Mouse (Mus musculus): Measurements from ENCODE around the gene Dip2b. TPM values are rescaled to one million over a fixed set of nuclear protein-coding genes. Genes with fewer than 3 reads are reported as not detected.

Dip2b gene
- total RNA-seq, 2 experiments from 2014 or later = 50.5 to 50.8 TPM

DNA sequence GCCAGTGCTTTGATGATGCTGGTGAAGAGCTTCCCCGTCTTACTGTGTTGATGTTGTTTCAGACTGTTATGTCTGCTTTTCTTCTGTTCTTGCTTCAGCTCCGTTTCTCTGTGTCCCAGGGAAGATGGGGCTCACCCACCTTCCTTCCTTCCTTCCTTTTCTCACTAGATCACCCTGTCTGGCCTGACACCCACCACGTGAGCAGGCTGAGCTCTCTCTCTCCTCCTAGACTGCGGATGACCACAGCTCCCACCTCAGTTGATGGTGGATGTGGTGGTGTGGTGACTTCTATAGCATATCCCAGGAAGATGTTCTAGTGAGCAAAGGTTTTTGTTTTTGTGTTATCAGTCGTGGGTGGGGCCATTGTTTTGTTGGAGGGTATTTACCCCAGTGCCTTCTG, 85.4 kb downstream of the Dip2b start:
- DNase-seq (ENCODE audit: low spot score in 2 of 2) = no peak

DNA sequence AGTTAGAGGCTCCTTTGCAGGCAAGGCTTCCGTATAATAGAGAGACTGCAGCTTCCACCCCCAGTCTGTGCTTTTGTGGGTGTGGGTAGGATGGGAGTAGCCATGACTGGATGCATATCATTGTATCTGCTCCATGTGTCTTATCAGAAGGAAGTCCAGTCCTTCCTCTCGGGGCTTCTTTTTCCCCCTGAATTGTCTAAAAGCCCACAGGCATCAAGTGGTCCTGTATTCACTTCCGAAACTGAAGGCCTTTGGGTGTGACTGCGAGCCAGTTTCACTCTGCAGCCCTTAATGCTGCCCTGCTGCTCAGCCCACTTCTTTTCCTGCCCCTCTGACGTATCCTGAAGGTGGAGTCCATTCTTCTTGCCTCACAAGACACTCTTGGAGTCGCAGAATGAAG, 86.8 kb downstream of the Dip2b start:
- no peak for DNase-seq (ENCODE audit: low spot score in 2 of 2)

DNA sequence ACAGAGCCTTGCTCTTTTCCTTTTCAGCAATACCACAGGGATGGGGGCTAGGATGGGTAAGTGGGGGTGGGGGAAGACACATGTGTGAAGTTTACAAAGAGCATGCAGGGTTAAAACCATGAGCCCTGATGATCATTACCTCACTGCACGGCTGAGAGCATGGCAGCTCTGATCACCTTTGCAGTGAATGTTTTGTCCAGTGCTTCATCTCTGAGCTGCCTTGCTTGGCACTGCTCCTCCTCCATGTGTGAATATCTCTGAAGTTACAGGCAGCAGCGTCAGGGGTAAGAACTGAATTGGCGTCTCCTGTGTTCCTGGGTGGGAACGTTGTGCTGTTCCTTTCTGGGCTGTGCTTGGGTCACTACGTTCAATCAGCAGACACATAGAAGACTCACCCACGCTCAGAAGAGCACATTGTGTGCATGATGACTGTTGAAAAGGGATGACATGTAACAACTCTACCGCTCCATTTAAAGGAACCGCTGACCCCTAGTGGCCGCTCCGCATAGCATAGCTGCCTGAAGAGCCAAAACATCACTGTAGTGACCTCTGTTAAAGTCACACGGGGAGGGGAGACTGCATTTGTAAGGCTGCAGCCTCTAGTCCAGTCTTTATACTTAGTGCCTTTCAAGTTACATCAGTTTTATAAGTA, 88.1 kb downstream of the Dip2b start:
- peak; percentile 75 to 92 for DNase-seq (ENCODE audit: low spot score in 2 of 2)

DNA sequence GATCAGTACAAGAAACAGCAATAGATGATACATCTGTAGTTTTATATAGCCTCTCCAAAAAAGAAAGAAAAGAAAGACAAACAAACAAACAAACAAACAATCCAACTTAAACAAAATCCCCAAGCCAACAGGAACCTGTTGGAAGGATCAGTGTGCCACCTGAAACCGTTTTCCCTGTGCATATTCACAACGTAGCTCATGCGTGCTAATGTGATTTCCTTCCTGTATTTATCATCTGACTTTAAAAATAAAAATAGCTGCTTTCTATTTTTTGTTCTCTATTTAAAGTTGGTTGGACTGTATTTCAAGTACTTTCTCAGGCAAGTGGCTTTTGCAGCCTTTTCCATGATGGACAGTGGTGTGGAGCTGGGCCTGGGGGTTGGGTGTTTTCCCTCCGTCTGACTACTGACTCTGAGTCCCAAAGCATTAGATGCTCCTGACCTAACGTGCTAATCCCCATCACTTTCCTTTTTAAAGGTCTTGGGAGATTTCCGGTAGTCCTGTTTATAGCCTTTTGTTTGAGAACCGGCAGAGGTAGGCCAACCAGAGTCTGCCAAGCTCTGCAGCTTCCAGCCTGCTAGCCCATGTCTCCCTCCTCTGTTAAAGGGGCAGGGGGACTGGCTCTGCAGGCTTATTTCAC, 90.8 kb downstream of the Dip2b start:
- no peak for DNase-seq (ENCODE audit: low spot score in 2 of 2)

DNA sequence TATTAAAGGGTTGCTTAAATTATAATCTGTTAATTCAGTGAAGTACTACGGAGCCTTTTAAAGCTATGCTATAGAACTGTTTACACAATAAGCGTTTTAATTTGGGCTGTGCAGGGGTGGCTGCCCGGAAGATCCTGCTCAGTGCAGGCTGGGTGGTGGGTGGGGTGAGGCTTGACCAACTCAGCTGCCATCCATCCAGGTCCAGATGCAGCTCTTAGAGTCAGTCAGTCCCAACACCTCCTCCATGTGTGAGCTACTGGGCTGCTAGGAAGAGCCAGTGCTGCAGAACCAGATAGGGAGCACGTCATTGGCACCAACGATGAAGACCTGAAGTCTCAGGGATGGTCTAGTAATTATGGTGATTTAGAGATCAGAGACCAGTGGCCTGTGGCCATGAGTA, 101.2 kb downstream of the Dip2b start:
- no peak for DNase-seq (ENCODE audit: low spot score in 2 of 2)

DNA sequence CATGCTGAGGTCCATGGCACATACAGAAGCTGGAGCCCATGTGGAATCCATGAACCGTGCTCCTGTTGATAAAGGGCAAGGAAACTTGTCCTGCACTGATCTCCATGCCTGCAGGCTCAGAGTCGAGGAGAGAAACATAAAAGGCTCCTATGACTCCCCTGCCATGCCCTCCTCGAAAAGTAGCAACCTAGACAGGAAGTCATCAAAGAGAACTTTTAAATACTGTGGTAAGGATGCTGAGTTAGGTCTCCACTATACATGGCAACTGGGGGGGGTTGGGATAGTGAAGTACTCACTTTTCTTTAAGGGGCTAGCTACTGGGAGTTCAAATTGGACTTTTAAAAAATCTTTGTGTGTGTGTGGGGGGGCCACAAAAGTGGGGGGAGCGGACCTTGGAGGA, 102.0 kb downstream of the Dip2b start:
- DNase-seq (ENCODE audit: low spot score in 2 of 2) = no peak

DNA sequence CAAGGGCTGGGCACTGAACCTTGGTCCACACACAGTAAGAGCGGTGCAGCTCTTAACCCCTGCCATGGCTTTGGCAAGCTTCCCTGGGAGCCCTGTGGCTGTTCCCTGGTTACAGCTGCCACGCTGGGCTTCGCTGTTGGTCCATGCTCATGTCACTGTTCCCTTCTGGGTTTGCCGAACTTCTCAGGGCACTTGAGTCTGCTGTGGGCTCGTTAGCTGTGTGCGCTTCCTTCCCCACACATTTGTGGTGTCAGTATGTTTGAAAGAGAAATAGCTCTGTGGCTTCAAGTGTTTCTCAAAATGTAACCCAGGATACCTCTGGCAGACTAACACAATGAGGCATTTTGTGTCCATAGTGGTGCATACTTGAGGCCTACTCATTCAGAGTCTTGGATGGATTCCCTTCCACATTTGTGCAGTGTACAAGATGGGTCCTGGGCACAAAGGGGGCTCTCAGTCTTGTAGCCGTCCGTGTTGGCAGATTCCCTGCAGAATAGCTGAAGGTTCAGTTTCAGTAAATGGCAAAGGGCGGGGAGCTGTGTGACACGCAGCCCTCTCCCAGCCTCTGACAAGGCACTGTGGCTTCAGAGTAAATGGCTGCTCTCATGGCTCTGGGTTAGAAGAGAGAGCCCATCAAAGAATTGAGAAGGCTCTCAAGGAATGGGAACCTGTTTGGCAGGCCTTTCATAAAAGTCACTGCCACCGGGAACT, 104.8 kb downstream of the Dip2b start:
- DNase-seq (ENCODE audit: low spot score in 2 of 2) = peak in 1 of 2 experiments; percentile 58

DNA sequence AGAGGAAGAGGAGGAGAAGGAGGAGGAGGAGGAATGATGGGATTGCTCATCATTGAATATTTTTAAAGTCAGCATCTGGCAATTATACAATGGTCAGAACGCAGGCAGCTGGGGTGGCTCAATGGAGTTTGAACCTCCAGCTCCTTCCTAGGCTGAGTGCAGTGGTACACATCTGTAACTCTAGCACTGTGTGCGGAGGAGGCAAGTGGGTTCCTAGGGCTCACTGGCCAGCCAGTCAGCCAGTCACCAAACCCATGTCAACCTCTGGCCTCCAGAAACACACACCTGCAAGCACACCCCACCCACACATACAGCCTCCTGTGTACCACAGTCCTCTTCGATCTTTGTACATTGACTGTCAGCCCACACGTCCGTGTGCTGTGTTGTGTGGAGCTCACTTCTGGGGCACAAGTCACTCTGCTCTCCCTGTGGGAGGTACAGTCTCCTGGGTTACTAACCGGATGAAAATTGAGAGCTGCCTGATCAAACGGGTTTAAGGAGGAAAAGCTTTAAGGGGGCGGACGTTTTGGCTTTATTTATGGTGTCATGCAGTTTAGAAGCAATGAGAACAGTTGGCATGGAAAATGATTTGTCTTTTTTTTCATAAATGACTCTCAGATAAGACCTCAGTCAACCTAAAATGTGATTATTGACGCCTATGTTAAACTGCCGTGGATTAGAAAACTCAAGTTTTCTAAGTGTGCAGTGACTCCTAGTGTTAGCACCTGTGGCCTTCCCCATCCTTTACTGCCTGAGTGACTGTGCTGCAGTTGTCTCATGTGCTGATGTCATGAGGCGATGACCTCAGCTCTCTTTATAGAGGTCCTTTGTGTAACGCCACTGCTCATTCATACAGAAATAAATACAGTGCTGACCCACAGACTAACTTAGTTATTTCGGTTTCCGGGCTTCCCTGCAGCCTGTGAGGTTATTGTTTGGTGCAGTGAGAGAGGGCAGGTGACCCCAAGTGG, 106.7 kb downstream of the Dip2b start:
- peak in 1 of 2 experiments; percentile 42 for DNase-seq (ENCODE audit: low spot score in 2 of 2)

DNA sequence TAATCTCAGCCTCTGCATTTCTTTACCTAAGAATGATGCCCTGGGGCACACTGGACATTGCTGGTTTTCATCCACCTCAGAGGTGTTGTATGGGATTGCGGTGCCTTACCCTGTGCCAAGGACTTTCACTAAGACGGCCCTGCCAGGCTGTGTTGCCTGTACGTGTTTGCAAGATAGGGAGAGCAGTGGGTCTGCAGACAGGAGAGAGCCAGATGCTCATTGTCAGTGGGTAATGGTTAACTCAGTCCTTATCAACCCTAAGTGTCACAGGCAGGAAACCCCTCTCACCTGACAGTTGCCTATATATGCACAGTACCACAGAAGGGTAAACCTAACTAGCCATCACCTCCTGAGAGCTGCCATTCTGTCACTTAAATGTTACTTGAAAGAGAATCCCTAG, 107.5 kb downstream of the Dip2b start:
- DNase-seq (ENCODE audit: low spot score in 2 of 2) = no peak

DNA sequence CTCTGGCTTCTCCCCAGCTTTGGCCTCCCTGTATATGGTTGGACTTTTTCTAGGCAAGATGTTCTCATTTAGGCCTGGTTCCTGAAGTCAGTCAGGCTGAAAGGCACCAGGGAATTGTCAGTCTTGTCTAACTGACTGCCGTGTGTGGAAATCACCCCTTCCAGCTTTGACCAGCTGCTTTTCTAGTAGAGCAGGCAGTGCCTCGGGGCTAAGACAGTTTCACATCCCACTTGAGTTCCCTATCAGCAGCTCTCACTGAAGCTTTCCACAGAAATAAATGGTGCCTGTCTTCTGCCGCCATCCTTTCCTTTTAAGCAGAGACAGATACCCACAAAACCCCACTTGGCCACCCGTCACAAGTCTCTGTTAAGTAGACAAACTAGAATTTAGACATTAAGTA, 112.1 kb downstream of the Dip2b start:
- no peak for DNase-seq (ENCODE audit: low spot score in 2 of 2)

DNA sequence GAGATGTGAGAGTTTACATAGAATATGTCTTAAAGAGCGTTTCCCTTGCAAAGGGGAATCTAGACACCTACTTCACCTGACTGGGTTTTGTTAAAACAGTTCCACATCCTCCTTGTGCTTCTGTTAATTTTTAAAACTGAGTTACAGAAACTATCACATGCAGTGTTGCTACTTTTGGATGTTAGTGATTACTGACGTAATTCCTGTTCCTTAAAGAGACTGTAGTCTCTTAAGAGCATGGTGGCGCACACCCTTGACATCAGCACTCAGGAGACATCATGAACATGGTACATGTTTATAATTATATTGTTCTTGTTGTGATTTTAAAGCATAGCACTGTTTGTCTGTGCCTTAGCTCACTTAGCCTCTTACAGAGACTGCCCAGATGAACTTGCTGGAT, 113.9 kb downstream of the Dip2b start:
- no peak for DNase-seq (ENCODE audit: low spot score in 2 of 2)

DNA sequence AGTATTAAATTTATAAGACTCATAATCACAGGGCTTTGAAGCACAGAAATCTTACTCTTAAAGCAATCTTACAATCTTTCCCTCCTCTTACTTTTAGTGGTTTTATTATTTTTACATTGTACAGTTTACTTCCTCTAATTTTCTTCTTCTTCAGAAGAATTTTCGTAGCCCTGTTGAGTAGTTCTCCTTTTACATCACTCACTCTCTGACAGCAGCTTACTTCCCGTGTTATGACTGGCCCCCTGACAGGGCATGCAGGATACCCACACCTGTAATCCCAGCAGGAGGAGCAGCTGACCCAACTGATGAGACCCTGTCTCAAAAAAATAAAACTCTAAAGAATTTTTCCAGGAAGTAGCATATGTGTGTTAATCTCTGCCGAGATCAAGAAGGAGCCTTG, 114.6 kb downstream of the Dip2b start:
- DNase-seq (ENCODE audit: low spot score in 2 of 2) = no peak

DNA sequence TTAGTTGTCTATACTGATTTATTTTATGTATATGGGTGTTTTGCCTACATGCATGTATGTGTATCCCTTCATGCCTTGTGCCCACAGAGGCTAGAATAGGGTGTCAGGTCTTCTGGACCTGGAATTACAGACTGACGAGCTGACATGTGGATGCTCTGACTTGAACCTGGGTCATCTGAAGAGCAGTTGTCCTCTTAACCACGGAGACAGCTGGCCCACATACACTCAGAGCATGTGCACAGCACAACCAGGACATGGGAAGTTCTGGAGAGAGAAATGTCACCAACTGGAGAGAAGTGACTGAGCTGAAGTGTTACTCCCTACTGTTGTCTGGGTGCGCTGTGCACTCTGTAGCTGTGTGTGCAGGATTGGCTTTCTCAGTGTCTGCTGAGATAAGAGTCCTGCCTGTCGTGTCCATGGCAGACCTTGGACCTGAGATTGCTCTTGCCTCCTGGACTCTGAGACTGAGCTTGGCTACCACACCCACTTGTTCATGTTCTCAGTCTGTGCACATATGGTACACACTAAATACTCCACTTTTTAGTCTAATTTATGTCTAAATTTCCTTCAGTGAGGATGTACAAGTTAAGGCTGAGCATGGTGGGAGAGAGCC, 117.7 kb downstream of the Dip2b start:
- DNase-seq (ENCODE audit: low spot score in 2 of 2) = no peak

DNA sequence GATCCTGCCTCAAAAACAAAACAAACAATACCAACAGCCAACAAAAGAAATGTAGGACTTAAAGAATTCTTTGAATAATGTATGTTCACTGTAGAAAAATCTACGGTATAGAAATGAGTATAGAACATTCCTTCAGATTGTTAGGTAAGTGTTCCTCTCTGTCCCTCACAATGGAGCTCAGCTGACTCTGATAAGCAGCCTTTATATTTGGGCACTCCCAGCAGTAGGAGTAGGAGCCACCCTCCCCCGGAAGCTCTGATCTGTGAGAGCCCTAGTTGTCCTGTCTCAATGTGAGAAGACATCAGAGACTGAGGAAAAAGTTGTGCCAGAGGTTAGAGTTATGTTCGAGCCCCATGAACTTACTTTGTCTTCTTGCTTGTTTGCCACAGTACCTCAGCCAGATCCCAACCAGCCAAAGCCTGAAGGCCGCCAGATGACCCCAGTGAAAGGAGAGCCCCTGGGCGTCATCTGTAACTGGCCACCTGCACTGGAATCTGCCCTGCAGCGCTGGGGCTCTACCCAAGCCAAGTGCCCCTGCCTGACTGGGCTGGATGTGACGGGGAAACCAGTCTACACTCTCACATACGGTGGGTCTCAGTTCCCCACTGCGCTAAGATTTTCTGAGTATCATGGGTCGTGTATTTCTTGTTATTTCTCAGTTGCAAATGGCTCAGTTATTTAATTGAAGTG, 118.5 kb downstream of the Dip2b start:
- DNase-seq (ENCODE audit: low spot score in 2 of 2) = no peak

DNA sequence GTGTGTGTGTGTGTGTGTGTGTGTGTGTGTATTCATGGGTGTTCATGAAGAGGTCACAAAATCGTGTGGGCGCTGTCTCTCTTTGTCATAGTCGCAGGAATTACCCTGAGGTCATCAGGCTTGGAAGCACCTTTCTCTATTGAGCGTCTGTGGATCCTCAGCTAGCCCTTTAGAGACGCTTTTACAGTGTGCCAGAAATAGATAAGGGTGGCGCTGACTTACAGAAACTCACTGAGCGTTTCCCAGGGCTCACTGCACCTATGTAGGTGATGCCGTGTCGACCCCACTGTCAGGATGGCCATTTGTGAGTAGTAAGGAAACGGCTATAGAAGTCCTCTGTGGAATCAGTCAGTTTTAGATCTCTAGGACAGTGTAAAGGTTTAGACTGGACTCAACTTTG, 120.5 kb downstream of the Dip2b start:
- DNase-seq (ENCODE audit: low spot score in 2 of 2) = no peak

DNA sequence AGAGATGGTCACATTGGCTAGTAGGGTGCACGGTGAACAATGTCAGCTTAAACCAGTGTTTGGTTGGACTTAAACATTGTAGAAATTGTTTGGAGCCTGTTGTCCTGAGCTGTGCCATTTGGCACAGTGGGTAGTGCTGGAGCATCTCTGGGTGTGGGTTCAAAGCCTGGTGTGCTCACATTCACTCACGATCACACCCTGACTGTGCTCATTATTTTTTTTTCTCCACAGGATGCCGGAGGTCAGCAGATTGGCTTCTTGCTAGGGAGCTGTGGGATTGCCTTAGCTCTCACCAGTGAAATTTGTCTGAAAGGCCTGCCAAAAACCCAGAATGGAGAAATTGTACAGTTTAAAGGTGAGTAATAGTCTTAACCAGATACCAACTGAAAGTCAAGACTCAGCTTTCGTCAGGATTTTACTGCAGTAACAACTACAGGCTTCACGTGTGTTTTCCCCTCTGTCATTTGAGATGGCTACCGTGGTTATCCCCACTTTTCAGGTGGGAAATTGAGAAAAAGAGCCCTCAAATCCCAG, 123.3 kb downstream of the Dip2b start:
- DNase-seq (ENCODE audit: low spot score in 2 of 2) = no peak

DNA sequence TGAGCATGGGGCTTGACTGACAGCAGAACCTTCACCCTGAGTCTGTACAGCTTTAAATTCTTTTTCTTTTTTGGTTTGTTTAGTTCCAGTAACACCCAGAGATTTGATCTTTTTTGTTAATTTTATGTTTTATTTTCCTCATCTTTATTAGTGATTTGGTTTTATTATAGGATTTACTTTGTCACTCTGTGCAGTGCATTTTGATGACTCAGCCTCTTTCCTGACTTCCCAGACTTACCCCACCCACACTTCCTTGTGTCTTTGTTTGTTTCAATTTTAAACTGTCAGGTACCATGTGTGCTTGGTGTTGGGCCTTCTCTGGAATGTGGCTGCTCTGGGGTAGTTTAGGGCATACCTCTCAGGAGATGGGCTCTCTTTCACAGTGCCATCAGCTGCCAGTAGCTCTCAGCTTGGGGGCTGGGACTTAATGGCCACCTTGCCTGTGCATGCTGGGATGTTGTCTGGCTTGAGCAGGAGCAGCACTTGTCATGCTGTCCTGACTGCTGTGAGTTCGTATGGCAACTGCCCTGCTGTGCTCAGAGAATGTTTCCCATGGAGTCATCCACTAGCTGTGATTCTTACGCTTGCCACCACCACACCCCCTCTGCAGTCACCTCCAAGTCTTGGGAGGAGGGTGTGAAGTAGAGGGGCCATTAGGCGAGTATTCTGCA, 125.1 kb downstream of the Dip2b start:
- DNase-seq (ENCODE audit: low spot score in 2 of 2) = no peak

DNA sequence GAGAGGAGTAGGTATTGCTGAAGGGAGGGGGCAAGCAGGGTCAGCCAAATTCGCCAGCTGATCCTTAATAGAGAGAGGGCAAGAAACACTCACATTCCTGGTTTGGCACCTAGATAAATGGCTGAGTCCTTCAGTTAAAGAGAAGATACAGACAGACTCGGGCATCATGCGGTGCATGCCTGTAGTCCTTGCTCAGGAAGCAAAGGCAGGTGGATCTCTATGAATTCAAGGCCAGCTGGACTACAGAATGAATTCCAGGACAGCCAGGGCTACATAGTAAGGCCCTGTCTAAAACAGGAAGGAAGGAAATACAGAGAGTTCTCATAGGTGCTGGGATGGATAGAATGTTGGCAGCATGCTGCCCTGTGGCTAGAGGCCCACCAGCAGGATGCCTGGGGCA, 128.0 kb downstream of the Dip2b start:
- no peak for DNase-seq (ENCODE audit: low spot score in 2 of 2)

DNA sequence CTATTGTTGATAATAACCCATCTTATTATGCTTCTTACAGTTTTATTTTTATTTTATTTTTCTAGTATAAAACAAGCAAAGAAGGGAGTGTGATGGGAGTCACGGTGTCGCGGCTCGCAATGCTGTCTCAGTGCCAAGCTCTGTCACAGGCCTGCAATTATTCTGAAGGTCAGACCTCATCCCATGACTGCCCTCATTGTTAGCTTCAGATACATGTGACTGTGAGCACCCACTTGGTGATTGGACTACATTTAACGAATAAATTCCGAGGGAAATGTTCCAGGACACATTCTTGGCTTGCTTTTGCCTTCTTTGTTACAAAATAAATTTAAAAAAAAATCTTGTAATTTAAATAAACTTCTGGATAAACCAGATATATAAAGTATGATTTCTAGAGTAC, 129.3 kb downstream of the Dip2b start:
- DNase-seq (ENCODE audit: low spot score in 2 of 2) = peak in 1 of 2 experiments; percentile 51

DNA sequence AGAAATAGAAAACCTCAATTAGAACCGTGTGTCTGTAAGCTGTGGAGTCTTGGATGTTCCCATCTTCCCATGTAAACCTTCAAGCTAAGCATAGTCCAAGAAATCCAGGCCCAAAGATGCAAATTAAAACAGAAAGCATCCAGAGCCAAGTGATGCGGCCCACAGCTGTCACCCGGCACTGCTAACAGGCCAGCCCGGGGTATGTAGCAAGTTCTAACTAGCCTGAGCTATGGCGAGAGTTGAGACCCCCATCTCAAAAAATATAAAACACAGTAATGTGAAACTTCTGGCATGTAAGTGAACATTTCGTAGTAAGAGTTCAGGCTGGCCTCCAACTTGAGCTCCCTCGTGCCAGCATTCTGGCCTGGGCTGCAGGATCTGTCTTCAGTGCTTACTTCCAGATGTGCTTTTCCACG, 129.7 kb downstream of the Dip2b start:
- no peak for DNase-seq (ENCODE audit: low spot score in 2 of 2)

Measured in layer of hippocampus, adult 18-20 months (tissue).